Mouse (Mus musculus) CH12.LX (cell line): ENCODE measurements around the gene Nebl. TPM values are rescaled to one million over a fixed set of nuclear protein-coding genes. Genes with fewer than 3 reads are reported as not detected.

Experiments used
- DNase-seq: peaks from one replicate; pipeline ENCODE4 v3.0.0-alpha.2; 2013; ENCODE audit errors: extremely low read depth
- H3K27ac ChIP-seq: 2 replicates; pipeline ENCODE4 v1.5.1; 2012; ENCODE audit warnings: low read depth, mild to moderate bottlenecking, control low read depth, moderate library complexity; ENCODE audit not compliant: insufficient read depth
- H3K27me3 ChIP-seq: replicated peaks from 2 replicates; pipeline ENCODE3; 2012; ENCODE audit warnings: inconsistent platforms
- H3K36me3 ChIP-seq, 2 experiments: replicated peaks in 1 of 2; 2 replicates each; pipeline versions ENCODE3 to v1.6.1; 2012; ENCODE audit warnings: inconsistent platforms in 1 of 2, low read length in 1 of 2, mild to moderate bottlenecking in 1 of 2, mixed read lengths in 1 of 2, moderate library complexity in 1 of 2; ENCODE audit not compliant: control insufficient read depth in 1 of 2, insufficient read depth in 1 of 2
- H3K4me1 ChIP-seq, 2 experiments: 2 replicates each; pipeline ENCODE4 v1.6.1; 2012; ENCODE audit warnings: inconsistent platforms in 1 of 2, moderate library complexity in 1 of 2; ENCODE audit not compliant: insufficient read depth in 2 of 2, control insufficient read depth in 1 of 2
- H3K4me2 ChIP-seq: 2 replicates; pipeline ENCODE4 v1.6.1; 2012; ENCODE audit warnings: low read depth, mild to moderate bottlenecking, control low read depth; ENCODE audit not compliant: poor library complexity, insufficient read depth, severe bottlenecking
- H3K4me3 ChIP-seq, 3 experiments: fragments of 150-350 bp in 1 of 3; sonication (generic) in 1 of 3; replicated peaks in 1 of 3; 2 replicates each; pipeline versions ENCODE3 to v1.5.1; 2011 to 2012; ENCODE audit warnings: low read depth in 2 of 3, low read length in 2 of 3, mild to moderate bottlenecking in 2 of 3, moderate library complexity in 2 of 3, control low read depth in 1 of 3, improper control_type of control experiment in 1 of 3, inconsistent platforms in 1 of 3, mixed read lengths in 1 of 3; ENCODE audit not compliant: poor library complexity in 1 of 3
- H3K79me2 ChIP-seq: replicated peaks from 2 replicates; pipeline ENCODE4 v1.6.1; 2012; ENCODE audit warnings: mild to moderate bottlenecking, moderate library complexity; ENCODE audit not compliant: control insufficient read depth, poor library complexity, insufficient read depth, severe bottlenecking; ENCODE audit errors: extremely low read depth
- H3K9ac ChIP-seq: 2 replicates; pipeline ENCODE4 v1.6.1; 2012; ENCODE audit warnings: low read depth, mild to moderate bottlenecking, control low read depth, moderate library complexity; ENCODE audit not compliant: insufficient read depth
- H3K9me3 ChIP-seq: replicated peaks from 2 replicates; pipeline ENCODE3; 2012; ENCODE audit warnings: low read length, inconsistent platforms, mixed read lengths
- BHLHE40 ChIP-seq: IDR thresholded peaks from 2 replicates; pipeline ENCODE4 v1.6.1; 2011; ENCODE audit warnings: mild to moderate bottlenecking, low read depth, low read length, improper control_type of control experiment
- E2F4 ChIP-seq: IDR thresholded peaks from 2 replicates; pipeline ENCODE4 v1.6.1; 2011; ENCODE audit warnings: low read depth, low read length, improper control_type of control experiment; ENCODE audit not compliant: insufficient replicate concordance
- JUN ChIP-seq: IDR thresholded peaks from 2 replicates; pipeline ENCODE4 v1.6.1; 2011; ENCODE audit warnings: low read depth, mild to moderate bottlenecking, low read length, improper control_type of control experiment, moderate library complexity; ENCODE audit not compliant: insufficient read depth
- JUND ChIP-seq: conservative IDR thresholded peaks from 2 replicates; pipeline ENCODE4 v1.6.1; 2011; ENCODE audit warnings: low read depth, low read length, improper control_type of control experiment
- KAT2A ChIP-seq: IDR thresholded peaks from 2 replicates; pipeline ENCODE4 v1.6.1; 2012; ENCODE audit warnings: low read length, improper control_type of control experiment, inconsistent platforms; ENCODE audit not compliant: insufficient replicate concordance
- MAFK ChIP-seq: IDR thresholded peaks from 2 replicates; pipeline ENCODE4 v1.6.1; 2011; ENCODE audit warnings: low read length, improper control_type of control experiment; ENCODE audit not compliant: insufficient replicate concordance
- MAZ ChIP-seq: IDR thresholded peaks from 2 replicates; pipeline ENCODE4 v1.6.1; 2012; ENCODE audit warnings: low read depth, mild to moderate bottlenecking, inconsistent platforms, low read length, improper control_type of control experiment, moderate library complexity
- MXI1 ChIP-seq: IDR thresholded peaks from 2 replicates; pipeline ENCODE4 v1.6.1; 2011; ENCODE audit warnings: mild to moderate bottlenecking, low read depth, low read length, improper control_type of control experiment
- MYC ChIP-seq: IDR thresholded peaks from 2 replicates; pipeline ENCODE4 v1.6.1; 2011; ENCODE audit warnings: low read depth, mild to moderate bottlenecking, improper control_type of control experiment, low read length
- NELFE ChIP-seq: IDR thresholded peaks from 2 replicates; pipeline ENCODE4 v1.6.1; 2011; ENCODE audit warnings: low read depth, low read length, improper control_type of control experiment
- SIN3A ChIP-seq: IDR thresholded peaks from 2 replicates; pipeline ENCODE4 v1.6.1; 2012; ENCODE audit warnings: low read length, improper control_type of control experiment, inconsistent platforms
- TCF12 ChIP-seq: IDR thresholded peaks from 2 replicates; pipeline ENCODE4 v1.6.1; 2014; ENCODE audit warnings: low read depth, mild to moderate bottlenecking, inconsistent platforms, low read length, improper control_type of control experiment
- UBTF ChIP-seq: IDR thresholded peaks from 2 replicates; pipeline ENCODE4 v1.6.1; 2012; ENCODE audit warnings: low read depth, mild to moderate bottlenecking, inconsistent platforms, low read length, improper control_type of control experiment, moderate library complexity
- USF1 ChIP-seq: IDR thresholded peaks from 2 replicates; pipeline ENCODE4 v1.6.1; 2014; ENCODE audit warnings: low read depth, mild to moderate bottlenecking, inconsistent platforms, low read length, improper control_type of control experiment
- USF2 ChIP-seq: conservative IDR thresholded peaks from 2 replicates; pipeline ENCODE4 v1.6.1; 2011; ENCODE audit warnings: low read depth, low read length, improper control_type of control experiment
- ZC3H11A ChIP-seq: IDR thresholded peaks from 2 replicates; pipeline ENCODE4 v1.6.1; 2012; ENCODE audit warnings: low read depth, mild to moderate bottlenecking, inconsistent platforms, low read length, improper control_type of control experiment
- ZKSCAN1 ChIP-seq: IDR thresholded peaks from 2 replicates; pipeline ENCODE4 v1.6.1; 2012; ENCODE audit warnings: low read depth, inconsistent platforms, low read length, improper control_type of control experiment, borderline replicate concordance
- ZMIZ1 ChIP-seq: IDR thresholded peaks from 2 replicates; pipeline ENCODE4 v1.6.1; 2012; ENCODE audit warnings: low read depth, mild to moderate bottlenecking, inconsistent platforms, low read length, improper control_type of control experiment
- ZNF384 ChIP-seq: IDR thresholded peaks from 2 replicates; pipeline ENCODE4 v1.6.1; 2012; ENCODE audit warnings: low read depth, low read length, improper control_type of control experiment, inconsistent platforms
- dilution Hi-C: fragments of 300-500 bp; cut with MboI; formaldehyde crosslinking; loops from 2 replicates; pipeline ENCODE4 v1.14.3; 2020; ENCODE audit warnings: low sequenced_read_pairs; ENCODE audit not compliant: extremely low pct_unique_long_range_greater_than_20kb, extremely low pct_ligation_motif_present
- in situ Hi-C: fragments of 300-500 bp; cut with MboI; formaldehyde crosslinking; loops from 3 replicates; pipeline ENCODE4 v1.14.3; 2019; ENCODE audit warnings: low sequenced_read_pairs, low pct_ligation_motif_present, low pct_unique_long_range_greater_than_20kb, mixed read lengths
- polyA plus RNA-seq: library from polyadenylated mRNA; unstranded; fragments of >175 nt; gene quantifications from 2 replicates; pipeline ENCODE4 v1.2.1, GENCODE M21; 2012; ENCODE audit warnings: low read depth; ENCODE audit not compliant: insufficient read length
- total RNA-seq, 2 experiments: library from RNA; depleted of rRNA; stranded (reverse); fragments of 300-350 nt in 1 of 2; fragments of >200 nt in 1 of 2; gene quantifications; 2 replicates each; pipeline ENCODE4 v1.2.3; 2012 to 2014

Gene Nebl
- total and polyA plus RNA-seq, 3 experiments = 12.6 to 113 (median 46.4) TPM

DNA sequence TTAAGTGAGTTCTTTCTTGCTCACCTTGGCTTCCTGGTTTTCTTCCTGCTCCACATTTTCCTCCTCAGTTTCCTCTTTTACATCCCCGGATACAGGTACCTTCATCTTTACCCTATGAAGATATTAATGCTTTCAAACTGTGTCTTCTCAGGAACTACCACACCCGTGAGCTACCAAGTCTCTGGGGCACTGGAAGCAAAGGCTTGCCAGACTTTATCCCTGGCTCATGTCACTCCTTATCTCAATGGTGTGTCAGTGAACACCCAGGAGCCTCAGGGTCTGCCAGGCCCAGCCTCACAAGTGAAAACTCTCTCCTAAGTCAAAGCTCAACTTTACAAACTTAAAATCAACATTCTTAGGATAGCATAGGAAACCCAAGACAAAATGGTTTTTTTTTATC is 270.8 kb downstream of the Nebl start:
- in situ Hi-C loops (no loop called here), dilution Hi-C loops (no loop called here)
- H3K9ac ChIP-seq = no peak overlapping the region

DNA sequence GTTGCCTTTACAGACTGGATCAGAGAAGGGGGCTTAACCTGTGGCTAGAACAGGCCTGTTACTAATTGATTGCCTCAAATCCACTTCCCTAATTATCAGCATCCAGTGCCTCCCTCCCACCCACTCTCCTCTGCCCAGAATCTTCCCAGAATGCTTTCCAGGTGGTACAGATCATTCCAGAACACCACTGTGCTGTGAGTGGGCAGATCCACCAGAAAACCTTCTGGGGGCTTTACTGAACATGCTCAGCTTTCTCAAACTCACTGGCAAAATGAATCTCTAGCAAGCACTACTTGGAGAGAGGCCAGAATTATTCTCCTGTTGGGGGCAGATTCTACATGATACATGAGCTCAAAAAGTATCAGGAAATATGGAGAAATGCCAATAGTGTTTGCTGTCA is 277.6 kb downstream of the Nebl start:
- H3K9ac ChIP-seq = no peak overlapping the region
- no peak overlapping the region for H3K4me2 ChIP-seq
- dilution Hi-C loops = no loop called here
- no peaks in the 10 kb centered on the region for H3K4me1 ChIP-seq
- H3K27me3 ChIP-seq = no peaks in the 10 kb centered on the region
- DNase-seq = no peak
- no peaks in the 10 kb centered on the region for H3K79me2 ChIP-seq
- no peaks in the 10 kb centered on the region for H3K9me3 ChIP-seq
- TF ChIP-seq MYC (no peak), TCF12 (no peak), USF1 (no peak)
- TF ChIP-seq, all 38 proteins: peak for 0
- no peaks in the 10 kb centered on the region for H3K36me3 ChIP-seq
- no peak overlapping the region for H3K27ac ChIP-seq
- in situ Hi-C loops = no loop called here
- no peak overlapping the region for H3K4me3 ChIP-seq

More for the DNA sequence above, 270.8 kb downstream of the Nebl start:
- no peak overlapping the region for H3K4me3 ChIP-seq
- H3K27me3 ChIP-seq = no peaks in the 10 kb centered on the region
- no peaks in the 10 kb centered on the region for H3K9me3 ChIP-seq
- TF ChIP-seq JUND (no peak), USF2 (no peak), MAZ (no peak), MXI1 (no peak), ZC3H11A (no peak), KAT2A (no peak), SIN3A (no peak), ZMIZ1 (no peak), ZNF384 (no peak), ZKSCAN1 (no peak), E2F4 (no peak), BHLHE40 (no peak), NELFE (no peak), UBTF (no peak), MAFK (no peak), USF1 (no peak), TCF12 (no peak), JUN (no peak)
- H3K4me1 ChIP-seq = no peaks in the 10 kb centered on the region
- H3K27ac ChIP-seq = no peak overlapping the region
- H3K36me3 ChIP-seq = no peaks in the 10 kb centered on the region
- H3K4me2 ChIP-seq = no peak overlapping the region
- H3K79me2 ChIP-seq = no peaks in the 10 kb centered on the region
- no peak for DNase-seq
